ENCODE assay signal across 9 mouse cellular contexts in genomic region chr17:65559273-65559672, GRCm38 (mm10). TPM values are rescaled to one million over a fixed set of nuclear protein-coding genes. Genes with fewer than 3 reads are reported as not detected.
DNase-seq lines count a peak whose midpoint lies in the region; ATAC-seq and TF ChIP-seq lines count a peak whose summit lies in the region.
"Had no signal": no experiment of that assay in that cellular context is flagged by ENCODE, and none has a peak within 500 bp of the region (broad histone marks: within the 10 kb centered on the region; RNA-seq: fewer than 3 reads in every experiment).

No protein-coding gene starts in this region.

- 0 out of 2 replicates have a peak, but pooled peaks have one; percentile 16 for ATAC-seq in kidney, embryonic 16.5 days (ENCODE audit: low FRiP score, low TSS enrichment)
- ATAC-seq in G1E (ENCODE audit: extremely low read depth, insufficient number of reproducible peaks, low FRiP score, poor library complexity, severe bottlenecking), result peak; percentile 37; the same call in 1 of the 2 replicates
- ATAC-seq in hindbrain, embryonic 13.5 days (ENCODE audit: low FRiP score), result peak; percentile 30; the same call in 1 of the 2 replicates
- ATAC-seq in monocyte, adult 5-6 weeks (replicated peaks; ENCODE audit: insufficient number of reproducible peaks, low FRiP score, low TSS enrichment, poor library complexity, severe bottlenecking), result 0 out of 2 replicates have a peak, but pooled peaks have one; percentile 23

- no peak overlapping the region for H3K27ac ChIP-seq in kidney, embryonic 16.5 days (ENCODE audit: low read length)
- no peak overlapping the region for H3K27ac ChIP-seq in hindbrain, embryonic 13.5 days
- H3K27ac ChIP-seq: liver, embryonic 15.5 days had no signal

- DNase-seq in kidney, adult 9 months, result no peak
- DNase-seq in G1E (ENCODE audit: low spot score) (peak; percentile 30), adipocyte (ENCODE audit: low spot score) (no peak)
- no peak for DNase-seq in urinary bladder, adult 2 months (ENCODE audit: low spot score)
- DNase-seq in frontal cortex, postnatal 10 days (ENCODE audit: low spot score in 2 of 2), result no peak

- H3K36me3 ChIP-seq in kidney, embryonic 16.5 days (ENCODE audit: insufficient read depth, low read length), result no peaks in the 10 kb centered on the region
- H3K36me3 ChIP-seq in G1E (replicated peaks), result no peaks in the 10 kb centered on the region
- no peaks in the 10 kb centered on the region for H3K36me3 ChIP-seq in hindbrain, embryonic 13.5 days
- H3K36me3 ChIP-seq: liver, embryonic 15.5 days had no signal

- H3K4me3 ChIP-seq in kidney, embryonic 16.5 days (ENCODE audit: low read length), result no peak overlapping the region
- no peak overlapping the region for H3K4me3 ChIP-seq in G1E (ENCODE audit: low read depth, low read length)
- H3K4me3 ChIP-seq in hindbrain, embryonic 13.5 days, result no peak overlapping the region
- H3K4me3 ChIP-seq: liver, embryonic 15.5 days had no signal

- H3K4me2 ChIP-seq in kidney, embryonic 16.5 days (replicated peaks; ENCODE audit: low read depth, low read length), result no peak overlapping the region
- no peak overlapping the region for H3K4me2 ChIP-seq in hindbrain, embryonic 13.5 days
- H3K4me2 ChIP-seq: liver, embryonic 15.5 days had no signal

- peak; percentile 45 for TF ChIP-seq CTCF in G1E (IDR thresholded peaks at IDR 0.05; ENCODE audit: low read depth, low read length)

- 53% methylated on average over 5 of the region's 5 CpGs for WGBS in kidney, embryonic 16.5 days
- WGBS in hindbrain, embryonic 13.5 days, result 49% methylated on average over 5 of the region's 5 CpGs

- H3K27me3 ChIP-seq in kidney, embryonic 16.5 days (ENCODE audit: insufficient read depth, low read length), result no peaks in the 10 kb centered on the region
- H3K27me3 ChIP-seq in G1E (ENCODE audit: insufficient read depth, low read length), result no peaks in the 10 kb centered on the region
- no peaks in the 10 kb centered on the region for H3K27me3 ChIP-seq in hindbrain, embryonic 13.5 days
- H3K27me3 ChIP-seq: liver, embryonic 15.5 days had no signal

- H3K4me1 ChIP-seq in kidney, embryonic 16.5 days (ENCODE audit: insufficient read depth, low read length), result no peaks in the 10 kb centered on the region
- H3K4me1 ChIP-seq in G1E (ENCODE audit: insufficient read depth, low read depth, low read length), result peaks cover 34% of the 10 kb centered on the region
- H3K4me1 ChIP-seq in hindbrain, embryonic 13.5 days (replicated peaks), result peaks cover 7% of the 10 kb centered on the region

- no peak overlapping the region for H3K9ac ChIP-seq in kidney, embryonic 16.5 days (replicated peaks; ENCODE audit: low read length)
- H3K9ac ChIP-seq in hindbrain, embryonic 13.5 days, result no peak overlapping the region
- H3K9ac ChIP-seq: liver, embryonic 15.5 days had no signal

- no peaks in the 10 kb centered on the region for H3K9me3 ChIP-seq in kidney, embryonic 16.5 days (ENCODE audit: low read length)
- H3K9me3 ChIP-seq in G1E (replicated peaks), result no peaks in the 10 kb centered on the region
- no peaks in the 10 kb centered on the region for H3K9me3 ChIP-seq in hindbrain, embryonic 13.5 days
- H3K9me3 ChIP-seq: liver, embryonic 15.5 days had no signal

RNA-seq across cellular contexts. Expression of gene Tmem232, which starts 18.7 kb away (rescaled TPM):
- polyA plus RNA-seq in kidney, embryonic 16.5 days (2015; fragmentation: Nextera tagmentation; extraction: Ambion mirVana), result 0.07 TPM in 1 of 2 replicates, not detected in the other
- not detected in 2 replicates for total RNA-seq in G1E (2014; fragmentation: Nextera tagmentation)
- total RNA-seq in G1E (2017), result not detected in 2 replicates
- polyA plus RNA-seq in G1E (2012), result not detected in 2 replicates
- polyA plus RNA-seq in hindbrain, embryonic 13.5 days (2015; fragmentation: Nextera tagmentation; extraction: Ambion mirVana), result 0.22 and 0.48 TPM in 2 replicates
- total RNA-seq in monocyte, adult 5-6 weeks (2017), result not detected in 3 replicates
- 0.01 and 0.06 TPM in 2 replicates for polyA plus RNA-seq in urinary bladder, adult 2 months (2012; rRNA removed)
- polyA plus RNA-seq: liver, embryonic 15.5 days had no signal

RNA-seq across cellular contexts. Expression of gene Vapa, which starts 54.1 kb away (rescaled TPM):
- polyA plus RNA-seq in kidney, embryonic 16.5 days (2015; fragmentation: Nextera tagmentation; extraction: Ambion mirVana), result 160 and 165 TPM in 2 replicates
- total RNA-seq in G1E (2014; fragmentation: Nextera tagmentation), result 174 and 180 TPM in 2 replicates
- total RNA-seq in G1E (2017), result 120 and 130 TPM in 2 replicates
- polyA plus RNA-seq in G1E (2012), result 148 and 209 TPM in 2 replicates
- 257 and 265 TPM in 2 replicates for polyA plus RNA-seq in hindbrain, embryonic 13.5 days (2015; fragmentation: Nextera tagmentation; extraction: Ambion mirVana)
- total RNA-seq in monocyte, adult 5-6 weeks (2017), result 67.6 to 82.9 TPM (median 82.5 TPM) in 3 replicates
- 67.9 and 68.3 TPM in 2 replicates for polyA plus RNA-seq in urinary bladder, adult 2 months (2012; rRNA removed)
